Mouse (Mus musculus) liver, embryonic 14.5 days (tissue): ENCODE data around the gene Phf13. TPM values are rescaled to one million over a fixed set of nuclear protein-coding genes. Genes with fewer than 3 reads are reported as not detected.

Experiments
- ATAC-seq: fragments of 200-750 bp; cut with Nextera tagmentation; 2 replicates; pipeline ENCODE4 v1.8.0; 2017; ENCODE audit warnings: moderate number of reproducible peaks, mild to moderate bottlenecking, moderate library complexity; ENCODE audit not compliant: insufficient read depth
- DNase-seq, 3 experiments: peaks; one replicate each; pipeline ENCODE4 v3.0.0-alpha.2; 2012 to 2013; ENCODE audit warnings: low read depth in 3 of 3, low spot score in 3 of 3
- H3K27ac ChIP-seq: fragments of 300-500 bp; sonication (generic); 2 replicates; pipeline ENCODE4 v1.5.1; 2014; ENCODE audit warnings: moderate library complexity, mild to moderate bottlenecking, control low read depth, inconsistent platforms
- H3K27me3 ChIP-seq: fragments of 300-500 bp; sonication (generic); 2 replicates; pipeline ENCODE4 v1.6.1; 2014; ENCODE audit warnings: mild to moderate bottlenecking, low read length, moderate library complexity; ENCODE audit not compliant: control insufficient read depth, insufficient read depth
- H3K36me3 ChIP-seq: fragments of 300-500 bp; sonication (generic); replicated peaks from 2 replicates; pipeline ENCODE4 v1.6.1; 2014; ENCODE audit warnings: low read depth; ENCODE audit not compliant: control insufficient read depth, insufficient read depth
- H3K4me1 ChIP-seq, 2 experiments: fragments of 200-500 bp in 1 of 2; fragments of 300-500 bp in 1 of 2; sonication (generic) in 1 of 2; replicated peaks; 2 replicates each; pipeline ENCODE4 v1.6.1; 2012 to 2014; ENCODE audit warnings: antibody characterized with exemption in 1 of 2, inconsistent platforms in 1 of 2, low read length in 1 of 2; ENCODE audit not compliant: control insufficient read depth in 2 of 2, insufficient read depth in 2 of 2
- H3K4me2 ChIP-seq: fragments of 300-500 bp; sonication (generic); 2 replicates; pipeline ENCODE4 v1.6.1; 2014; ENCODE audit warnings: low read depth, mild to moderate bottlenecking, control low read depth, moderate library complexity
- H3K4me3 ChIP-seq, 2 experiments: fragments of 200-500 bp in 1 of 2; fragments of 300-500 bp in 1 of 2; sonication (generic) in 1 of 2; 2 replicates each; pipeline ENCODE4 v1.5.1; 2012 to 2014; ENCODE audit warnings: low read depth in 2 of 2, low read length in 2 of 2, mild to moderate bottlenecking in 2 of 2, control low read depth in 1 of 2, inconsistent platforms in 1 of 2, moderate library complexity in 1 of 2; ENCODE audit not compliant: insufficient read depth in 1 of 2
- H3K9ac ChIP-seq: fragments of 300-500 bp; sonication (generic); replicated peaks from 2 replicates; pipeline ENCODE4 v1.6.1; 2014; ENCODE audit warnings: mild to moderate bottlenecking, control low read depth, moderate library complexity
- H3K9me3 ChIP-seq: fragments of 300-500 bp; sonication (generic); 2 replicates; pipeline ENCODE4 v1.6.1; 2016; ENCODE audit warnings: low read length, mixed read lengths; ENCODE audit not compliant: control insufficient read depth
- CTCF ChIP-seq: IDR thresholded peaks from 2 replicates; pipeline ENCODE4 v1.5.1; 2016; ENCODE audit warnings: antibody characterized with exemption, low read depth, control low read depth
- EP300 ChIP-seq: IDR thresholded peaks from 2 replicates; pipeline ENCODE4 v1.6.1; 2016; ENCODE audit warnings: antibody characterized with exemption, low read depth
- WGBS: fragments of 180-500 bp; shearing (Covaris S2); extraction: QIAGEN DNeasy Blood & Tissue Kit; methylation state at CpG from one replicate; pipeline ENCODE4 v1.1.7; 2014; ENCODE audit not compliant: insufficient replicate concordance; 5-methylcytosine and 5-hydroxymethylcytosine counted together
- polyA plus RNA-seq, 2 experiments: library from polyadenylated mRNA; depleted of rRNA in 1 of 2; stranded (reverse) in 1 of 2; unstranded in 1 of 2; fragments of >200 nt; fragmentation: Nextera tagmentation in 1 of 2; extraction: Ambion mirVana in 1 of 2; gene quantifications; 2 replicates each; pipeline versions ENCODE4 v1.2.1 to v1.2.3; 2012 to 2014

The Phf13 gene
- polyA plus RNA-seq, 2 experiments = 2.9 to 3.7 TPM

GRCm38 (mm10) chr4:151988342-151989109 lies 7.5 kb downstream of the Phf13 start, which contains the start of gene Thap3:
Thap3 (minus strand) TSS chr4:151988997.
- Histone ChIP-seq H3K27me3 (no peaks in the 10 kb centered on the region; the same call in 1 of the 2 replicates), H3K36me3 (peaks cover 11% of the 10 kb centered on the region; the same call in 1 of the 2 replicates), H3K4me3 (peak within 1 kb of the TSS; percentile 72 to 80), H3K27ac (peak within 1 kb of the TSS; percentile 4), H3K9ac (peak within 1 kb of the TSS; percentile 84), H3K4me1 (peaks cover 12% of the 10 kb centered on the region in 2 experiments), H3K9me3 (no peaks in the 10 kb centered on the region), H3K4me2 (peak within 1 kb of the TSS; percentile 99)
- DNase-seq = peak in 1 of 3 experiments; percentile 38
- ATAC-seq = peak; percentile 76
- TF ChIP-seq CTCF (no peak), EP300 (no peak)
- WGBS = 2% methylated on average over 54 of the region's 54 CpGs

DNA sequence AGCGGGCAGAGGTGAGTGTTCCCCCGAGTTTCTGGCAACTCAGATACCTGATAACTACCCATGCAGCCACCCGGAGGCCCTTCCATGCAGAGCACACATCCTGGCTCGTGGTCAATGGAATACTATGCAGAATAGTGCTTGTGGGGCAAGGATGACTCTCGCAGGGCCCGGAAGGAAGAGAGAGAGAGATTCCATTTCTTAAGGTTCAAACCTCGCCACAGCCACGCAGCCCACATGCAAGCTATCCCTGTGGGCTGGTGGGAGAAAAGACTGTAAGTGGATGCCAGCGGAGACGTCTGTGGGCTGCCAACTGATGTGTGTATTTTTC lies 8.1 kb downstream of the Phf13 start:
- H3K4me1 ChIP-seq = peaks cover 12% of the 10 kb centered on the region in 2 experiments
- peak overlapping the region; percentile 84 for H3K9ac ChIP-seq
- H3K27ac ChIP-seq = no peak overlapping the region
- no peaks in the 10 kb centered on the region; the same call in 1 of the 2 replicates for H3K27me3 ChIP-seq
- H3K36me3 ChIP-seq = peaks cover 11% of the 10 kb centered on the region; the same call in 1 of the 2 replicates
- H3K9me3 ChIP-seq = no peaks in the 10 kb centered on the region
- WGBS = 27% methylated on average over 10 of the region's 10 CpGs
- DNase-seq = no peak
- H3K4me3 ChIP-seq = peak overlapping the region; percentile 72 to 80
- peak overlapping the region; percentile 99 for H3K4me2 ChIP-seq
- no peak for ATAC-seq
- TF ChIP-seq CTCF = no peak
- no peak for TF ChIP-seq EP300

DNA sequence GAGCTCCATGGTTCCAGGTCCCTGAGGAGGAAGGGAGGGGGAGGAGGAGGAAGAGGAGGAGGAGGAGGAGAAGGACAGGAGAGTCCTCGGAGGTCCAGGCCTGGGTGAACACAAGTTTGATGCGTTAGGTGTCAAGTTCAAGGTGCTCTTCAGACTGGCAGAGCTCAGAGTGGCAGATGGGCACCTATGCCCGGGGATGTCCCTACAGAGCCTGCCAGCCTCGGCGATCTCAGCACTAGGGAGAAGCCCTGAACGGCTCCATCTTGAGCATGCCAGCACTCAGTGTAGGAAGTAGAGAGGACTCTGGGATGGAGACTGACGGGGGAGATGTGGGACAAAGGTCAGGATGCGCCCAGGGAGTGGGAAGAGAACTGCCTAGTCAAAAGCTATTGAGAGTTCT lies 9.4 kb downstream of the Phf13 start:
- ATAC-seq = no peak
- no peak overlapping the region for H3K9ac ChIP-seq
- peaks cover 12% of the 10 kb centered on the region in 2 experiments for H3K4me1 ChIP-seq
- TF ChIP-seq CTCF (no peak), EP300 (no peak)
- peaks cover 7% of the 10 kb centered on the region; the same call in 1 of the 2 replicates for H3K36me3 ChIP-seq
- no peaks in the 10 kb centered on the region for H3K9me3 ChIP-seq
- no peak for DNase-seq
- no peak overlapping the region for H3K27ac ChIP-seq
- H3K4me3 ChIP-seq = no peak overlapping the region
- WGBS = 75% methylated on average over 8 of the region's 8 CpGs
- H3K27me3 ChIP-seq = no peaks in the 10 kb centered on the region; the same call in 1 of the 2 replicates
- H3K4me2 ChIP-seq = no peak overlapping the region

- WGBS = 49% methylated on average over 10 of the region's 10 CpGs
- TF ChIP-seq EP300 (no peak), CTCF (no peak)
- no peaks in the 10 kb centered on the region; the same call in 1 of the 2 replicates for H3K27me3 ChIP-seq
- H3K9ac ChIP-seq = no peak overlapping the region
- H3K36me3 ChIP-seq = peaks cover 10% of the 10 kb centered on the region
- H3K4me3 ChIP-seq = no peak overlapping the region
- peaks cover 12% of the 10 kb centered on the region in 2 experiments for H3K4me1 ChIP-seq
- H3K9me3 ChIP-seq = no peaks in the 10 kb centered on the region
- ATAC-seq (no peak), DNase-seq (no peak)
- no peak overlapping the region for H3K4me2 ChIP-seq
- no peak overlapping the region for H3K27ac ChIP-seq
These were observed 10.2 kb downstream of the Phf13 start for GRCm38 (mm10) chr4:151985886-151986285.

DNA sequence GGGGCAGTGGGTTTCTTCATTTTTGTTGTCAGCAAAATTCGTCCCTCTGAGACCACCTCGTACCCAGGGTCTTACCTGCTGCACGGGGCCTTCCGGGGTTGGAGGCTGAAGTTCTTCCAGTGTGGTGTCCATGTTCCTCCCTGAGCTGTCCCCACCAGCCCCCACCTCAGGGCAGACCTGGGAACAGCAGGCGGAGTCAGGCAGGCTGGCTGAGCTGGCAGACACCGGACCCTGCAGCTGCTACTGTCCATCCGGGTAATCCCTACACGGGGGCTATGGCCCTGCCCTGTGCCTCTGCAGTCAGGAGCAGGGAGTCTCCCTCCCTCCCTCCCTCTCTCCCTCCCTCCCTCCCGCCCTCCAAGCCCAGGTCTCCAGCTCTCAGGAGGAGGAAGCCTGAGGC lies 12.5 kb downstream of the Phf13 start:
- Histone ChIP-seq H3K27me3 (no peaks in the 10 kb centered on the region), H3K36me3 (peaks cover 20% of the 10 kb centered on the region), H3K4me2 (no peak overlapping the region), H3K9me3 (no peaks in the 10 kb centered on the region), H3K4me1 (peaks cover 8 to 9% of the 10 kb centered on the region in 2 experiments), H3K9ac (no peak overlapping the region), H3K27ac (no peak overlapping the region), H3K4me3 (no peak overlapping the region)
- no peak for TF ChIP-seq EP300
- TF ChIP-seq CTCF = no peak
- DNase-seq = no peak
- ATAC-seq = no peak
- 35% methylated on average over 9 of the region's 9 CpGs for WGBS
